Mouse (Mus musculus): Measurements from ENCODE around the gene Clcnka.

Clcnka gene

GRCm38 (mm10) chr4:141398545-141398944 lies at the start of gene Clcnka:
Gene Clcnka (minus strand): TSS chr4:141398724.
- DNase-seq, result no peak

GRCm38 (mm10) chr4:141446211-141446610 lies 47.7 kb upstream of the Clcnka start:
- DNase-seq, result no peak

GRCm38 (mm10) chr4:141445328-141445720 lies 46.8 kb upstream of the Clcnka start:
- DNase-seq, result no peak

- peak; percentile 80 to 89 for DNase-seq
Measured at GRCm38 (mm10) chr4:141444451-141445327, 46.2 kb upstream of the Clcnka start, which contains the start of gene Zbtb17. Gene Zbtb17 (plus strand): TSS chr4:141444654.

- DNase-seq, result no peak
Measured at GRCm38 (mm10) chr4:141443641-141444429, 45.3 kb upstream of the Clcnka start.

GRCm38 (mm10) chr4:141440877-141441276 lies 42.4 kb upstream of the Clcnka start:
- DNase-seq, result no peak

GRCm38 (mm10) chr4:141439083-141439803 lies 40.7 kb upstream of the Clcnka start:
- DNase-seq, result no peak

- no peak for DNase-seq
Measured at GRCm38 (mm10) chr4:141435974-141436373, 37.5 kb upstream of the Clcnka start, which contains the start of gene Srarp. Gene Srarp (minus strand): TSS chr4:141436105.

- DNase-seq, result no peak
Measured at GRCm38 (mm10) chr4:141433191-141433590, 34.7 kb upstream of the Clcnka start.

GRCm38 (mm10) chr4:141432666-141433065 lies 34.1 kb upstream of the Clcnka start:
- no peak for DNase-seq

- DNase-seq, result peak; percentile 48 to 74
Measured at GRCm38 (mm10) chr4:141430997-141431396, 32.5 kb upstream of the Clcnka start.

- no peak for DNase-seq
Measured at GRCm38 (mm10) chr4:141429847-141430246, 31.3 kb upstream of the Clcnka start.

GRCm38 (mm10) chr4:141429381-141429780 lies 30.9 kb upstream of the Clcnka start:
- DNase-seq, result no peak

- no peak for DNase-seq
Measured at GRCm38 (mm10) chr4:141427921-141428320, 29.4 kb upstream of the Clcnka start.

GRCm38 (mm10) chr4:141426796-141427745 lies 28.5 kb upstream of the Clcnka start:
- DNase-seq, result no peak

GRCm38 (mm10) chr4:141425484-141426479 lies 27.3 kb upstream of the Clcnka start:
- DNase-seq, result peak; percentile 32 to 35

GRCm38 (mm10) chr4:141423691-141424431 lies 25.3 kb upstream of the Clcnka start:
- DNase-seq, result no peak

- DNase-seq, result no peak
Measured at GRCm38 (mm10) chr4:141423288-141423687, 24.8 kb upstream of the Clcnka start.

GRCm38 (mm10) chr4:141422841-141423240 lies 24.3 kb upstream of the Clcnka start:
- no peak for DNase-seq

GRCm38 (mm10) chr4:141421423-141421822 lies 22.9 kb upstream of the Clcnka start:
- DNase-seq, result no peak
